Mouse (Mus musculus) embryonic facial prominence, embryonic 10.5 days (tissue): Measurements from ENCODE around the gene Klf9. TPM values are rescaled to one million over a fixed set of nuclear protein-coding genes. Genes with fewer than 3 reads are reported as not detected.

Experiments used
- DNase-seq: peaks from one replicate; pipeline ENCODE4 v3.0.0-alpha.2; 2017; ENCODE audit warnings: low spot score
- H3K27ac ChIP-seq: fragments of 300-500 bp; sonication (generic); replicated peaks from 2 replicates; pipeline ENCODE4 v1.5.1; 2016; ENCODE audit warnings: mild to moderate bottlenecking
- H3K27me3 ChIP-seq: fragments of 300-500 bp; sonication (generic); replicated peaks from 2 replicates; pipeline ENCODE4 v1.6.1; 2016; ENCODE audit warnings: low read depth, mild to moderate bottlenecking; ENCODE audit not compliant: poor library complexity, severe bottlenecking
- H3K36me3 ChIP-seq: fragments of 300-500 bp; sonication (generic); replicated peaks from 2 replicates; pipeline ENCODE4 v1.6.1; 2016; ENCODE audit warnings: mild to moderate bottlenecking, moderate library complexity
- H3K4me1 ChIP-seq: fragments of 300-500 bp; sonication (generic); 2 replicates; pipeline ENCODE4 v1.6.1; 2016
- H3K4me3 ChIP-seq: fragments of 300-500 bp; sonication (generic); 2 replicates; pipeline ENCODE4 v1.5.1; 2016; ENCODE audit warnings: mild to moderate bottlenecking, moderate library complexity
- H3K9me3 ChIP-seq: fragments of 300-500 bp; sonication (generic); 2 replicates; pipeline ENCODE4 v1.6.1; 2016; ENCODE audit warnings: mild to moderate bottlenecking
- WGBS: fragments of 180-500 bp; shearing (Covaris S2); methylation state at CpG from one replicate; pipeline ENCODE4 v1.1.7; 2016; 5-methylcytosine and 5-hydroxymethylcytosine counted together
- polyA plus RNA-seq: library from polyadenylated mRNA; unstranded; fragments of >200 nt; fragmentation: Nextera tagmentation; extraction: Ambion mirVana; gene quantifications from 2 replicates; pipeline ENCODE4 v1.2.1, GENCODE M21; 2016

The Klf9 gene
- polyA plus RNA-seq, 1 experiment from 2014 or later: 0.79 TPM

DNA sequence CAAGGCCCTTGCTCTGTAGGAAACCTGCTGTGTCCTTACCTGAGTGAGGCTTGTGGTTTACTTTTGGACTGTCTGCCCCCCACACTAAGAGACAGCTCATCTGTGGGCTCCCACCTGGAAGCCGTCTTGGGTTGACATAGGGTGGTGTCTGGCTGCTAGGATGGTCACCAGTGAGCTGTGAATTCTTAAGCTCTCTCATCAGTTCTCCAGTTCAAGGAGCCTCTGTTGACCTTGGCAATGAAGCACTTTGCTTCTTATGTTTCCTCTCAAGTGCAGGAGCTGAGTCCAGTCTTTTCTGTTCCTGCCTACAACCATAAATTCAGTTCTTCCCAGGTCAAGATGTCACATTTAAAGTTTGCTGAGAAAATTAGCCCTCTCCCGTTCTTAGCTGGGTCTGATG lies 34.5 kb downstream of the Klf9 start:
- Histone ChIP-seq H3K27ac (no peak overlapping the region), H3K9me3 (no peaks in the 10 kb centered on the region), H3K36me3 (no peaks in the 10 kb centered on the region), H3K4me1 (0 out of 2 replicates have a peak, but pooled peaks cover 5% of the 10 kb centered on the region), H3K27me3 (no peaks in the 10 kb centered on the region), H3K4me3 (no peak overlapping the region)
- DNase-seq: no peak
- 71% methylated on average over 2 of the region's 2 CpGs for WGBS

DNA sequence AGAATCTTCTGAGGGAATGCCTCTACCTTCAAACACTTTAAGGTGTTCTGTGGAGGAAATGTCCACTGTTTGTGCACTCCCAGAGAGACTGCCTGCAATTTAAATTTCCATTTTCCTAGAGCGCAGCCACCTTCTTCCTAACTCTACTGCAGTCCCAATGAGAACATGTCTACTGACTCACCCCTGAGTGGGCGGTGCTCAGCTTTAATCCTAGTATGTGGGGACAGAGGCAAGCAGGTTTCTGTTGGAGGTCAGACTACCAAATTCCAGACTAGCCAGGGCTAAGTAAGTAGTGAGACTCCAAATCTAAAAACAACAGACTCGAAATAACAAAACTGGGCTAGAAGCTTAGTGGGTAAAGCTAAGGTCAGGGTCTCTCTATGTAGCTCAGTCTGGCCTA lies 37.5 kb downstream of the Klf9 start:
- H3K27me3 ChIP-seq: no peaks in the 10 kb centered on the region
- WGBS: 89% methylated on average over 3 of the region's 3 CpGs
- 0 out of 2 replicates have a peak, but pooled peaks cover 5% of the 10 kb centered on the region for H3K4me1 ChIP-seq
- peaks cover 5% of the 10 kb centered on the region; the same call in 1 of the 2 replicates for H3K36me3 ChIP-seq
- DNase-seq: no peak
- H3K9me3 ChIP-seq: no peaks in the 10 kb centered on the region
- H3K4me3 ChIP-seq: no peak overlapping the region
- no peak overlapping the region for H3K27ac ChIP-seq

DNA sequence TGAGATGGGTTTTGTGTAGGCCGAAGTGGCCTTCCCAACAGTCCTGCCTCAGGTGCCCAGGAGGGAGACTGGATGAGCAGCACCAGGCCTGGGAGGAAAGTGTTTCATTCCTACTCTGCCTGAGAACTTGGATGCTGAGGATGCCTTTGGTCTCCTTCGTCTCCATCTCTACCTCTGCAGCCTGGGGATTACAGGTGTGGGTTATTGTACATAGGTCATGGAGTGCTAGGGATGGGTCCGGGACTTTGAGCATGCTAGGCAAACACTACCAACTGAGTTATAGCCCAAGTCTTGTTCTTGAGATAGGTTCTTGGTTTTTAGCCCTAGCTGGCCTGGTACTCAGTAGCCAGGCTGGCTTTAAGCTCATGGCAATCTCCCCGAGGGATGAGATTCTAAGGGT lies 42.5 kb downstream of the Klf9 start:
- Histone ChIP-seq H3K27ac (no peak overlapping the region), H3K4me1 (no peaks in the 10 kb centered on the region), H3K4me3 (no peak overlapping the region), H3K27me3 (no peaks in the 10 kb centered on the region), H3K9me3 (no peaks in the 10 kb centered on the region), H3K36me3 (peaks cover 26% of the 10 kb centered on the region)
- whole genome bisulfite sequencing: 90% methylated on average over 4 of the region's 4 CpGs
- no peak for DNase-seq

DNA sequence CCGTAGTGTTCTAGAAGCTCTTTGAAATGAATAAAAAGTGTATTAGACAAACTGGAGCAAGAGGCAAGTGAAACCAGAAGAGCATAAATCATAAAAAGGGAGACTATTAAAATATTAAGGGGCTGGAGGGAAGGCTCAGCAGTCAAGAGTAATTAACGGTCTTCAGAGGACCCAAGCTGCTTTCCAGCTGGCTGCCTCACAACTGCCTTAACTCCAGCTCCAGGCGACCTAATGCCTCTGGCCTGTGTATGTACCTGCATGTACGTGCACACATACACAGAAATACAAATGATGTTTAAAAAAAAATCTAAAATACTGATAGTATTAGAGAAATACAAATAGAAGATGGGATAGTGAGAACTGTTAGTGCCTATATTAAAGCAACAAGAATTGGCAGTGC lies 43.0 kb downstream of the Klf9 start:
- H3K27ac ChIP-seq: no peak overlapping the region
- DNase-seq: no peak
- no peaks in the 10 kb centered on the region for H3K4me1 ChIP-seq
- H3K9me3 ChIP-seq: no peaks in the 10 kb centered on the region
- H3K36me3 ChIP-seq: peaks cover 26% of the 10 kb centered on the region
- no peak overlapping the region for H3K4me3 ChIP-seq
- H3K27me3 ChIP-seq: no peaks in the 10 kb centered on the region
- WGBS: 93% methylated on average over 4 of the region's 4 CpGs

DNA sequence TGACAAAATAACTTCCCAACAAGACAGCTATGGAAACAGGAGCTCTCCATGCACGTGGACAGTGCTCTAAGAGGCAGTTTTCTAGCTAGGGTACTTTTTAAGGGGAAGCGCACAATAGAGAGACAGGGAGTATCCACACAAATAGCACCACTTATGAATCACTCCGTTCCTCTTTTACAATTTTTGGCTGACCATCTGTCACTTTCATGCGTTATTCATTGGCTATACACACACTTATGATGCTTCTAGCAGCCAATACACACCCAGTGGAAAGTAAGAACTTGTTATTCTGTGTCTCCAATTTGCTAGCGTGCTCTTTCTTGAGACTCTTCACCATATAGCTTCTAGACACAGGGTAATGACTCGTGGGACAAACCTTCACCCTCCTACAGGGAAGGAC lies 46.7 kb downstream of the Klf9 start:
- Histone ChIP-seq H3K27ac (no peak overlapping the region), H3K36me3 (peaks cover 36% of the 10 kb centered on the region), H3K27me3 (no peaks in the 10 kb centered on the region), H3K9me3 (no peaks in the 10 kb centered on the region), H3K4me1 (no peaks in the 10 kb centered on the region), H3K4me3 (no peak overlapping the region)
- no peak for DNase-seq
- 93% methylated on average over 6 of the region's 6 CpGs for WGBS

DNA sequence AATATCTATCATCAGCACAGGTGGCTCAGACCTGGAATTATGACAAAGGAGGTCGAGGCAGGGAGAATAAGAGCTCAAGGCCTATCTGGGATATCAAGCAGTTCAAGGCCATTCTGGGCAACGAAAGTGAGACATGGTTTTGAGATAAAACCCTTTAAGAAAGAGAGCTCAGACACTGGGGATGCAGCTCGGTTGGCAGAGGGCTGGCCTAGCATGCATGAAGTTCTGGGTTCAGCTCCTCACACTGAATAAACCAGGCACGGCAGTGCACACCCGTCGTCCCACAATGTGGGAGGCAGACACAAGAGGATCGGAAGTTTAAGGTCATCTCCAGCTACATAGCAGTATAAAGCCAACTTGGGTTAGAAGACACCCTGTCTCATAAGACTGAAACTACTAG lies 48.0 kb downstream of the Klf9 start:
- Histone ChIP-seq H3K36me3 (peaks cover 28% of the 10 kb centered on the region), H3K27me3 (no peaks in the 10 kb centered on the region), H3K9me3 (no peaks in the 10 kb centered on the region), H3K4me1 (no peaks in the 10 kb centered on the region), H3K27ac (no peak overlapping the region), H3K4me3 (no peak overlapping the region)
- 92% methylated on average over 7 of the region's 7 CpGs for WGBS
- no peak for DNase-seq

DNA sequence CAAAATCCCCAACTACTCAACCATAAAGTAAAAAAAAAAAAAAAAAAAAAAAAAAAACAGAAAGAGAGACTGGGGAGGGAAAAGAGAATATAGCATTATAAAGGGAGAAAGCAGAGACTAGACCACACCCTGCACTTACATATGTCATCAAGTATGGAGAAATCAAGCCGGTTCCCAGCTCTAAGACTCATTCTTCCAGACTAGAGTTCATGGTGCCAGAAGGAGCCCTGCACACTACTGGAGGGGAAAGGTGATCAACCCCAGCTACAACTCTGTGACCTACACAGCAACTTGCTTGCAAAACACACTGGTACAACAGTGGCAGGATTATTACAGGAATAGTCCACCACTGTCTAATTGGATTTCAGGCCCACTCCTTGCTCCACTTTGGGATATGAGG lies 48.7 kb downstream of the Klf9 start:
- WGBS: 94% methylated on average over 1 of the region's 1 CpGs
- no peak for DNase-seq

DNA sequence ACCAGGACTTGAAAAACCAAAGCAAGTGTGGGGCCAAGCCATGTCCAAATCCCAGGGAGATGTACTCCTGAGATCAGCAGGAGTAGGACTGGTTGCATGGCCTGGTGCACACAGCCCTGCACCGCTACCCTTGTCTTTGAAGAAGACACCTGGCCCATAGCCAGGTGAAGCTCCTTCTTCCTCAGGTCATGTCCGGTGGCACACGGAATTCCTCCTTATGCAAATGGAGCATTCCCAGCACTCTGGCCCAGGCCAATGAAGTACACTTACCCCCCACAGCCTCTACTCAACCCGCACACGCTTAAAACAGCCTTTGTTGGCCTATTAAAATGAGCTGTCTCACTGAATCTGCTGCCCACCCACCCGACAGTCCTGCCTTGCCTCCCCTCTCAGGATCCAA lies 50.5 kb downstream of the Klf9 start:
- H3K9me3 ChIP-seq: no peaks in the 10 kb centered on the region
- H3K27ac ChIP-seq: no peak overlapping the region
- 92% methylated on average over 6 of the region's 6 CpGs for WGBS
- no peaks in the 10 kb centered on the region for H3K4me1 ChIP-seq
- H3K4me3 ChIP-seq: no peak overlapping the region
- peaks cover 22% of the 10 kb centered on the region for H3K36me3 ChIP-seq
- no peak for DNase-seq
- H3K27me3 ChIP-seq: no peaks in the 10 kb centered on the region

More for the DNA sequence above, 48.7 kb downstream of the Klf9 start:
- Histone ChIP-seq H3K9me3 (no peaks in the 10 kb centered on the region), H3K4me1 (no peaks in the 10 kb centered on the region), H3K27ac (no peak overlapping the region), H3K4me3 (no peak overlapping the region), H3K27me3 (no peaks in the 10 kb centered on the region), H3K36me3 (peaks cover 24% of the 10 kb centered on the region)

DNA sequence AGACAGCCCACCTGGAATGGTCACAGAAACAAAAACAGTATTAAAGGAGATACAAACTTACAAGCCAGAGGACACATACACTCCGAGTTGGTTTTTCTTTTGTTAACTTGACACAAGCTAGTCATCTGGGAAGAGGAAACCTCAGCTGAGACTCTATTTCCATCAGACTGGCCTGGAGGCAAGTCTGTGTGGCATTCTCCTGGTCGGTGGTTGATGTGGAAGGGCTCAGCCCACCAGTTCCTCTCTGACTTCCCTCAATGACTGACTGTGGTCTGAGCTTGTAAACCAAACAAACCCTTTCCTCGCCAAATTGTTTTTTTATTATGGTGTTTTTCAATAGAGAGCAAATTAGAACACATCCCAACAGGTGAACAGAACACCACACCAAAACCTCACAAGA lies 52.0 kb downstream of the Klf9 start:
- Histone ChIP-seq H3K4me1 (no peaks in the 10 kb centered on the region), H3K4me3 (no peak overlapping the region), H3K9me3 (no peaks in the 10 kb centered on the region), H3K36me3 (peaks cover 34% of the 10 kb centered on the region), H3K27ac (no peak overlapping the region), H3K27me3 (no peaks in the 10 kb centered on the region)
- WGBS: 69% methylated on average over 3 of the region's 3 CpGs
- no peak for DNase-seq

DNA sequence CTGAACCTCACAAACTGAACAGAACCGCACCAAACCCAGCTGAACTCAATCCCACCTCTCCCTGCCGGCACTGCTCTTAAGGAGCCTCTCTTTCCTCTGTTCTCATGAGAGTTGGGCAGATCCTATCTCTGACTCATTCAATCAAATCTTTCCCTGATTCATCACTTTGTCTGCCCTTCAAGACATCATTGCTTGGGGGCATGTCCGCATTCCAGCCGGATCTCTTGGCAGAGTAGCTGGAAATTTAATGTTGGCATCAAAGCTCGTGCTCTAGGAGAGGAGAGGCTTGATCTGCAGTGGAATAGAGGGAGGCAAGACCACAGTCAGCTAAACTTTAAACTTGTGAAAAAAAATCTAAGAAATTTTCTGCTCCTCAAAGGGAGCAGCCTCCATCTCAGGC lies 61.1 kb downstream of the Klf9 start:
- Histone ChIP-seq H3K27ac (no peak overlapping the region), H3K9me3 (peaks cover 10% of the 10 kb centered on the region; the same call in 1 of the 2 replicates), H3K4me1 (no peaks in the 10 kb centered on the region), H3K27me3 (no peaks in the 10 kb centered on the region), H3K36me3 (peaks cover 79% of the 10 kb centered on the region), H3K4me3 (no peak overlapping the region)
- no peak for DNase-seq
- 96% methylated on average over 5 of the region's 5 CpGs for WGBS

DNA sequence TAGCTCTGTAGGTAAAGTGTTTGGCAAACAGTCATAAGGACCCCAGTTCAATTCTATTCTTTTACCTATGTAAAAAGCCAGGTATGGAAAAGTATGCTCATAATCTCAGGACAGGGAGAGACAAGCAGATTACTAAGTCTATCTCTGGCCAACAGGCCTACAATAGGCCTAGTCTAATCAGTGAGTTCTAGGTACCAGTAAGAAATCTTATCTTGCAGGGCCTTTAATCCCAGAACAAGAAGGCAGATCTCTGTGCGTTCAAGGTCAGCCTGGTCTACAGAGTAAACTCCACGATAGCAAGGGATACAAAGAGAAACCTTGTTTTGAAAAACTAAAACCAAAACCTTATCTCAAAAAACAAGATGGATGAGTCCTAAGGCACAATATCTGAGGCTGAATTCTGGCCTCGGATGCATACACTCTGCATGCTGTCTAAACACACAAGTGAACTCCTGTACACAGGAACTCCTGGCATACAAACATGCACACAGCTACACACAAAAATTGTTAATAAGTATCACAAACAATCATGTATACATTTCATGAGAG lies 62.6 kb downstream of the Klf9 start:
- no peak overlapping the region for H3K27ac ChIP-seq
- H3K27me3 ChIP-seq: no peaks in the 10 kb centered on the region
- H3K4me1 ChIP-seq: no peaks in the 10 kb centered on the region
- peaks cover 10% of the 10 kb centered on the region; the same call in 1 of the 2 replicates for H3K9me3 ChIP-seq
- H3K4me3 ChIP-seq: no peak overlapping the region
- peaks cover 78% of the 10 kb centered on the region for H3K36me3 ChIP-seq
- no peak for DNase-seq
- WGBS: 95% methylated on average over 3 of the region's 3 CpGs

DNA sequence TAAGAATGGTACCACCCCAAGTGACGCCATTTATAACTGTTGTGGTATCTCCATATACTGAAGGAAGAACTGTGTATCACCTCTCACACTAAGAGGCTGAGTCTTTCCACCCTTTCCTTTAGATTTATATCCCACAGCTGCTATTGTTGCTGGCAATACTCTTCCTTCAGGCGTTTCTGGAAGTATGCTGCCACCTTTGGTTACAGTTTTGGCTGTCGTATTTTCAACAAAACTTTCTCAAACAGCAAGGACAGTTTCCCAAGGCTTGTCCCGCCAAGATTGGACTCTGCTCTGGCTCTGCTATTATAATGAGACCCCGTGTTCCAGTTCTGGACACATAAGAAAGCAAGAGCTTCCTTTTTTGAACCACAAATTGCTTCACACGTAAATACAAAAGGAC lies 70.3 kb downstream of the Klf9 start:
- peaks cover 87% of the 10 kb centered on the region for H3K36me3 ChIP-seq
- H3K4me1 ChIP-seq: no peaks in the 10 kb centered on the region
- WGBS: 90% methylated on average over 6 of the region's 6 CpGs
- no peak overlapping the region for H3K4me3 ChIP-seq
- H3K9me3 ChIP-seq: no peaks in the 10 kb centered on the region
- DNase-seq: no peak
- no peaks in the 10 kb centered on the region for H3K27me3 ChIP-seq
- no peak overlapping the region for H3K27ac ChIP-seq

DNA sequence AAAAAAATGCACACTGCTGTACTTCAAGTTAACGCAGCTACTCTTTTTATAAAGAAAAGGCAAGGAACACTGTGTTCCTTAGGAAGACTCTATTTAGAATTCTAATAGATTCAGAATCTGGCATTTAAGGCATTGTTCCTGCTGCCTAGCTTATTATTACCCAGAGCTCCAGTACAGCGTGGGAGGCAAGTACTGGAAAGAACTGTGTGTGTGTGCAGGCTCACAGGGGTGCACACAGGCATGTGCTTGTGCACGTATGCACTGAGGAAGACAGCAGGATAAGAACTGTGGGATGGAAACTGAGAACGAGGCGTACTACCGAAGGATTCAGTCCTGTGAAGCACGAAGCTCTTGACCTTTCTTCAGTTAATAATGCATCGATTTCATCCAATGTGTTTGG lies 73.3 kb downstream of the Klf9 start:
- WGBS: 93% methylated on average over 8 of the region's 8 CpGs

More for the DNA sequence above, 73.3 kb downstream of the Klf9 start:
- H3K4me1 ChIP-seq: no peaks in the 10 kb centered on the region
- no peaks in the 10 kb centered on the region for H3K9me3 ChIP-seq
- DNase-seq: no peak
- no peak overlapping the region for H3K4me3 ChIP-seq
- no peaks in the 10 kb centered on the region for H3K27me3 ChIP-seq
- peaks cover 94% of the 10 kb centered on the region for H3K36me3 ChIP-seq
- H3K27ac ChIP-seq: no peak overlapping the region
